Mouse (Mus musculus) embryonic facial prominence, embryonic 12.5 days (tissue): ENCODE data around the gene Adamtsl3. TPM values are rescaled to one million over a fixed set of nuclear protein-coding genes. Genes with fewer than 3 reads are reported as not detected.

Experiments
- ATAC-seq: fragments of 200-750 bp; cut with Nextera tagmentation; 2 replicates; pipeline ENCODE4 v1.8.0; 2017; ENCODE audit not compliant: insufficient number of reproducible peaks, insufficient read depth, low FRiP score, low TSS enrichment
- H3K27ac ChIP-seq: fragments of 300-500 bp; sonication (generic); 2 replicates; pipeline ENCODE4 v1.5.1; 2016; ENCODE audit warnings: mild to moderate bottlenecking
- H3K27me3 ChIP-seq: fragments of 300-500 bp; sonication (generic); 2 replicates; pipeline ENCODE4 v1.6.1; 2016; ENCODE audit warnings: mild to moderate bottlenecking, moderate library complexity
- H3K36me3 ChIP-seq: fragments of 300-500 bp; sonication (generic); 2 replicates; pipeline ENCODE4 v1.6.1; 2016; ENCODE audit warnings: mild to moderate bottlenecking
- H3K4me1 ChIP-seq: fragments of 300-500 bp; sonication (generic); 2 replicates; pipeline ENCODE4 v1.6.1; 2016
- H3K4me2 ChIP-seq: fragments of 300-500 bp; sonication (generic); replicated peaks from 2 replicates; pipeline ENCODE4 v1.6.1; 2016; ENCODE audit warnings: mild to moderate bottlenecking, moderate library complexity
- H3K4me3 ChIP-seq: fragments of 300-500 bp; sonication (generic); 2 replicates; pipeline ENCODE4 v1.5.1; 2016; ENCODE audit warnings: mild to moderate bottlenecking
- H3K9ac ChIP-seq: fragments of 300-500 bp; sonication (generic); 2 replicates; pipeline ENCODE4 v1.6.1; 2016; ENCODE audit warnings: mild to moderate bottlenecking, moderate library complexity
- H3K9me3 ChIP-seq: fragments of 300-500 bp; sonication (generic); 2 replicates; pipeline ENCODE4 v1.6.1; 2016; ENCODE audit warnings: mild to moderate bottlenecking, moderate library complexity
- WGBS: fragments of 180-500 bp; shearing (Covaris S2); methylation state at CpG from one replicate; pipeline ENCODE4 v1.1.7; 2016; 5-methylcytosine and 5-hydroxymethylcytosine counted together
- polyA plus RNA-seq: library from polyadenylated mRNA; unstranded; fragments of >200 nt; fragmentation: Nextera tagmentation; extraction: Ambion mirVana; gene quantifications from 2 replicates; pipeline ENCODE4 v1.2.1, GENCODE M21; 2016

The Adamtsl3 gene
- polyA plus RNA-seq, 1 experiment from 2014 or later = 1.7 TPM

- Histone ChIP-seq H3K36me3 (no peaks in the 10 kb centered on the region), H3K4me3 (no peak overlapping the region), H3K27me3 (no peaks in the 10 kb centered on the region), H3K4me1 (peaks cover 12% of the 10 kb centered on the region; the same call in 1 of the 2 replicates), H3K9ac (no peak overlapping the region), H3K9me3 (no peaks in the 10 kb centered on the region), H3K27ac (0 out of 2 replicates have a peak overlapping the region, but pooled peaks have one; percentile 41), H3K4me2 (no peak overlapping the region)
- WGBS = 50% methylated on average over 3 of the region's 3 CpGs
- ATAC-seq = no peak
Observed at GRCm38 (mm10) chr7:82580007-82580406, 244.5 kb downstream of the Adamtsl3 start.

GRCm38 (mm10) chr7:82581802-82582201 lies 246.3 kb downstream of the Adamtsl3 start:
- H3K9me3 ChIP-seq = no peaks in the 10 kb centered on the region
- H3K4me2 ChIP-seq = no peak overlapping the region
- peaks cover 12% of the 10 kb centered on the region; the same call in 1 of the 2 replicates for H3K4me1 ChIP-seq
- H3K36me3 ChIP-seq = no peaks in the 10 kb centered on the region
- no peak overlapping the region for H3K9ac ChIP-seq
- H3K4me3 ChIP-seq = no peak overlapping the region
- 77% methylated on average over 5 of the region's 5 CpGs for WGBS
- no peak overlapping the region for H3K27ac ChIP-seq
- no peaks in the 10 kb centered on the region for H3K27me3 ChIP-seq
- no peak for ATAC-seq

- Histone ChIP-seq H3K9me3 (no peaks in the 10 kb centered on the region), H3K4me1 (peaks cover 12% of the 10 kb centered on the region; the same call in 1 of the 2 replicates), H3K9ac (no peak overlapping the region), H3K36me3 (no peaks in the 10 kb centered on the region), H3K4me3 (no peak overlapping the region), H3K4me2 (no peak overlapping the region), H3K27me3 (no peaks in the 10 kb centered on the region), H3K27ac (no peak overlapping the region)
- ATAC-seq = no peak
- WGBS = 87% methylated on average over 4 of the region's 4 CpGs
Observed at GRCm38 (mm10) chr7:82582534-82582933, 247.0 kb downstream of the Adamtsl3 start.

- Histone ChIP-seq H3K36me3 (no peaks in the 10 kb centered on the region), H3K4me3 (no peak overlapping the region), H3K9ac (no peak overlapping the region), H3K4me1 (no peaks in the 10 kb centered on the region), H3K4me2 (no peak overlapping the region), H3K9me3 (no peaks in the 10 kb centered on the region), H3K27me3 (no peaks in the 10 kb centered on the region), H3K27ac (no peak overlapping the region)
- no peak for ATAC-seq
- 84% methylated on average over 6 of the region's 6 CpGs for WGBS
Observed at GRCm38 (mm10) chr7:82590931-82591330, 255.4 kb downstream of the Adamtsl3 start.

- H3K4me1 ChIP-seq = peaks cover 9% of the 10 kb centered on the region; the same call in 1 of the 2 replicates
- no peak overlapping the region for H3K9ac ChIP-seq
- H3K9me3 ChIP-seq = no peaks in the 10 kb centered on the region
- no peak overlapping the region for H3K4me3 ChIP-seq
- H3K4me2 ChIP-seq = no peak overlapping the region
- no peak overlapping the region for H3K27ac ChIP-seq
- ATAC-seq = no peak
- 73% methylated on average over 4 of the region's 4 CpGs for WGBS
- H3K36me3 ChIP-seq = no peaks in the 10 kb centered on the region
- H3K27me3 ChIP-seq = no peaks in the 10 kb centered on the region
Observed at GRCm38 (mm10) chr7:82602008-82602407, 266.5 kb downstream of the Adamtsl3 start.

GRCm38 (mm10) chr7:82605425-82605824 lies 269.9 kb downstream of the Adamtsl3 start:
- Histone ChIP-seq H3K4me2 (no peak overlapping the region), H3K27ac (no peak overlapping the region), H3K36me3 (no peaks in the 10 kb centered on the region), H3K4me1 (peaks cover 9% of the 10 kb centered on the region; the same call in 1 of the 2 replicates), H3K9ac (no peak overlapping the region), H3K4me3 (no peak overlapping the region), H3K27me3 (no peaks in the 10 kb centered on the region), H3K9me3 (no peaks in the 10 kb centered on the region)
- 77% methylated on average over 6 of the region's 6 CpGs for WGBS
- no peak for ATAC-seq

- no peak overlapping the region for H3K4me3 ChIP-seq
- WGBS = 64% methylated on average over 3 of the region's 3 CpGs
Observed at GRCm38 (mm10) chr7:82609629-82610028, 274.1 kb downstream of the Adamtsl3 start.

GRCm38 (mm10) chr7:82625342-82625741 lies 289.8 kb downstream of the Adamtsl3 start:
- H3K36me3 ChIP-seq = no peaks in the 10 kb centered on the region
- no peak for ATAC-seq
- H3K4me2 ChIP-seq = no peak overlapping the region
- H3K27me3 ChIP-seq = no peaks in the 10 kb centered on the region
- H3K9me3 ChIP-seq = no peaks in the 10 kb centered on the region
- 14% methylated on average over 7 of the region's 7 CpGs for whole genome bisulfite sequencing
- H3K27ac ChIP-seq = no peak overlapping the region
- H3K4me1 ChIP-seq = 0 out of 2 replicates have a peak, but pooled peaks cover 3% of the 10 kb centered on the region
- no peak overlapping the region for H3K9ac ChIP-seq
- no peak overlapping the region for H3K4me3 ChIP-seq

More at GRCm38 (mm10) chr7:82609629-82610028, 274.1 kb downstream of the Adamtsl3 start:
- H3K4me2 ChIP-seq = no peak overlapping the region
- no peaks in the 10 kb centered on the region for H3K36me3 ChIP-seq
- no peaks in the 10 kb centered on the region for H3K9me3 ChIP-seq
- no peaks in the 10 kb centered on the region for H3K4me1 ChIP-seq
- H3K27ac ChIP-seq = no peak overlapping the region
- ATAC-seq = no peak
- no peaks in the 10 kb centered on the region for H3K27me3 ChIP-seq
- no peak overlapping the region for H3K9ac ChIP-seq

GRCm38 (mm10) chr7:82647183-82647582 lies 311.7 kb downstream of the Adamtsl3 start:
- peaks cover 6% of the 10 kb centered on the region; the same call in 1 of the 2 replicates for H3K36me3 ChIP-seq
- no peak overlapping the region for H3K9ac ChIP-seq
- no peak overlapping the region for H3K27ac ChIP-seq
- no peaks in the 10 kb centered on the region for H3K27me3 ChIP-seq
- no peaks in the 10 kb centered on the region for H3K9me3 ChIP-seq
- peaks cover 12% of the 10 kb centered on the region for H3K4me1 ChIP-seq
- no peak overlapping the region for H3K4me2 ChIP-seq
- WGBS = 88% methylated on average over 3 of the region's 3 CpGs
- H3K4me3 ChIP-seq = no peak overlapping the region
- ATAC-seq = no peak

GRCm38 (mm10) chr7:82647909-82648308 lies 312.4 kb downstream of the Adamtsl3 start:
- WGBS = 33% methylated on average over 4 of the region's 4 CpGs
- peak overlapping the region; percentile 84 for H3K4me2 ChIP-seq
- no peaks in the 10 kb centered on the region for H3K27me3 ChIP-seq
- peak overlapping the region; percentile 65 for H3K4me3 ChIP-seq
- H3K36me3 ChIP-seq = peaks cover 9% of the 10 kb centered on the region; the same call in 1 of the 2 replicates
- peak overlapping the region; percentile 53 for H3K9ac ChIP-seq
- H3K9me3 ChIP-seq = no peaks in the 10 kb centered on the region
- H3K4me1 ChIP-seq = peaks cover 12% of the 10 kb centered on the region
- H3K27ac ChIP-seq = no peak overlapping the region
- ATAC-seq = no peak

- Histone ChIP-seq H3K27me3 (no peaks in the 10 kb centered on the region), H3K4me1 (peaks cover 12% of the 10 kb centered on the region), H3K36me3 (peaks cover 9% of the 10 kb centered on the region; the same call in 1 of the 2 replicates), H3K27ac (no peak within 1 kb of the TSS), H3K9me3 (no peaks in the 10 kb centered on the region), H3K9ac (peak within 1 kb of the TSS; percentile 53), H3K4me2 (peak within 1 kb of the TSS; percentile 84), H3K4me3 (peak within 1 kb of the TSS; percentile 65)
- ATAC-seq = peak; percentile 92
- WGBS = under 1% methylated on average over 46 of the region's 46 CpGs
Observed at GRCm38 (mm10) chr7:82648353-82649080, 313.0 kb downstream of the Adamtsl3 start, which contains the start of the genes Saxo2 and Efl1. Gene Saxo2 (minus strand): TSS chr7:82648528. Gene Efl1 (plus strand): TSS chr7:82648614.

- Histone ChIP-seq H3K27ac (no peak overlapping the region), H3K4me1 (peaks cover 12% of the 10 kb centered on the region), H3K9me3 (no peaks in the 10 kb centered on the region), H3K9ac (peak overlapping the region; percentile 53), H3K36me3 (peaks cover 9% of the 10 kb centered on the region; the same call in 1 of the 2 replicates), H3K4me2 (peak overlapping the region; percentile 84), H3K4me3 (peak overlapping the region; percentile 65), H3K27me3 (no peaks in the 10 kb centered on the region)
- 11% methylated on average over 6 of the region's 6 CpGs for WGBS
- ATAC-seq = no peak
Observed at GRCm38 (mm10) chr7:82649081-82649445, 313.6 kb downstream of the Adamtsl3 start.
